ENCODE assay signal across 28 mouse cellular contexts in the genomic region with DNA sequence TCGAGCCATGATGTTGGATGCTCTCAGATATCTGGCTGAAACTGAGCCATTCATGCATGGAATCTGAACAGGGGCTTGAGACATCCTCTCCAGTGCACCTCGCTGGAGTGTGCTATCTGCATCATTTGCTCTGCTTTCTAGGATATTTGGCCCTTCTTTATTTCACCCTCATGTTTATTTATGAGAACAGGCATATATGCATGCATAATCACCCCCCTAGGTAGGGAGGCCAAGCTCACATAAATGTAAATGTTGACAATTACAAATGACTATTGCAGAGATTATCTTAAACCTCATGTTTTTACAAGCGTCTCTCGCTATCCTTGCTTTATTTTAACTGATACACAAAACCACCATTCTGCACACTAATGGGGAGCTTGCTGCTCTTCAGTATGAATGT. TPM values are rescaled to one million over a fixed set of nuclear protein-coding genes. Genes with fewer than 3 reads are reported as not detected.
"Had no signal": no experiment of that assay in that cellular context is flagged by ENCODE, and none has a peak within 500 bp of the region (broad histone marks: within the 10 kb centered on the region; RNA-seq: fewer than 3 reads in every experiment).

No protein-coding gene starts in this region.

- H3K27ac ChIP-seq: limb, embryonic 12.5 days; limb, embryonic 15.5 days; liver, embryonic 14.5 days; macrophage; midbrain, embryonic 10.5 days; stomach, embryonic 15.5 days had no signal

- ATAC-seq: liver, postnatal 0 days; lung, postnatal 0 days had no signal

- DNase-seq: kidney, adult 18-20 months; kidney, adult 9 months; kidney, postnatal 14 days; kidney, postnatal 4 days; left cerebral cortex, postnatal 4 days; liver, postnatal 0 days; lung, embryonic 14.5 days; retina, postnatal 1 day; right cerebral cortex, postnatal 25 days; spleen, adult 18-20 months; thymus, postnatal 25 days had no signal

- H3K27me3 ChIP-seq: limb, embryonic 15.5 days; megakaryocyte, embryonic 14.5 days; stomach, embryonic 15.5 days had no signal

- H3K9me3 ChIP-seq: limb, embryonic 12.5 days; limb, embryonic 15.5 days; midbrain, embryonic 10.5 days; stomach, embryonic 15.5 days had no signal

- H3K4me3 ChIP-seq: limb, embryonic 12.5 days; limb, embryonic 15.5 days; megakaryocyte, embryonic 14.5 days; midbrain, embryonic 10.5 days; stomach, embryonic 15.5 days had no signal

- H3K36me3 ChIP-seq: limb, embryonic 12.5 days; limb, embryonic 15.5 days; midbrain, embryonic 10.5 days; stomach, embryonic 15.5 days had no signal

- H3K4me2 ChIP-seq: limb, embryonic 12.5 days; limb, embryonic 15.5 days; liver, embryonic 11.5 days; lung, embryonic 14.5 days; stomach, embryonic 15.5 days had no signal

- H3K4me1 ChIP-seq: limb, embryonic 12.5 days; limb, embryonic 15.5 days; megakaryocyte, embryonic 14.5 days; stomach, embryonic 15.5 days had no signal

- H3K9ac ChIP-seq: limb, embryonic 12.5 days; limb, embryonic 15.5 days; liver, embryonic 14.5 days; liver, postnatal 0 days; lung, embryonic 14.5 days; stomach, embryonic 15.5 days had no signal

RNA-seq across cellular contexts. Expression of a gene that starts 21.9 kb away (rescaled TPM):
- total RNA-seq: layer of hippocampus, adult 18-20 months; layer of hippocampus, postnatal 14 days; left cerebral cortex, postnatal 14 days; left cerebral cortex, postnatal 4 days; midbrain, postnatal 0 days; neutrophil, adult 5-6 weeks had no signal
- polyA plus RNA-seq: kidney, embryonic 16.5 days; limb, embryonic 12.5 days; limb, embryonic 15.5 days; liver, embryonic 11.5 days; liver, embryonic 14.5 days; liver, postnatal 0 days; lung, embryonic 14.5 days; lung, postnatal 0 days; macrophage; midbrain, embryonic 10.5 days; midbrain, postnatal 0 days; neural tube, embryonic 11.5 days; stomach, embryonic 15.5 days; thymus, postnatal 0 days had no signal
